Mouse (Mus musculus) gastrocnemius, postnatal 36 days (tissue): ENCODE data around the gene G6pc3. TPM values are rescaled to one million over a fixed set of nuclear protein-coding genes. Genes with fewer than 3 reads are reported as not detected.

ENCODE experiments used
- DNase-seq, 2 experiments: peaks; one replicate each; pipeline ENCODE4 v3.0.0; 2022
- intact Hi-C: fragments of 180-260 bp; cut with DNase I; formaldehyde crosslinking; loops from one replicate; pipeline ENCODE4 v1.15.1; 2025
- microRNA-seq, 2 experiments: library from miRNA; unstranded; fragments of <30 nt; microRNA quantifications; one replicate each; pipeline ENCODE4 v1.2.0; 2021
- total RNA-seq, 2 experiments: library from RNA; stranded (reverse); gene quantifications; 2 replicates each; pipeline ENCODE4 v1.2.3; 2021

G6pc3 gene
- total RNA-seq, 2 experiments from 2014 or later = 45.6 TPM

DNA sequence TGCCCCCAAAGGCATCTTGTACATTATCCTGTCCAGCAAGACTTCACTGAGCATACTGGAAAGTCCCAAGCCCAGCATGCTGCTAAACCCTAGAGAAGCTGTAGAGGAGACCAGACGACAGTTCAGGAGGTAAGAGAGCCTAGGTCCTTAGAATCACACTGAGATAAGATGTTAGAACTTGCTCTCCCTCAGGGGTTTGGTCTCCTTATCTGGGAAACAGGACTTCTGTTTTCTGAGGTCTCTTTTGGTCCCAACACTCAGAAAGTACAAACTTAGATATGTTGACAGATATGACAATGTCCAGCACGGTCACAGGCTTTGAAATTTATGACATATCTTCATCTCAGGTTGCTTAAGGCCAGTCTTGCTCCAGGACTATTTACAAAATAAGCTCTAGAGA lies 46.6 kb downstream of the G6pc3 start:
- intact Hi-C loops = no loop called here
- DNase-seq = no peak

DNA sequence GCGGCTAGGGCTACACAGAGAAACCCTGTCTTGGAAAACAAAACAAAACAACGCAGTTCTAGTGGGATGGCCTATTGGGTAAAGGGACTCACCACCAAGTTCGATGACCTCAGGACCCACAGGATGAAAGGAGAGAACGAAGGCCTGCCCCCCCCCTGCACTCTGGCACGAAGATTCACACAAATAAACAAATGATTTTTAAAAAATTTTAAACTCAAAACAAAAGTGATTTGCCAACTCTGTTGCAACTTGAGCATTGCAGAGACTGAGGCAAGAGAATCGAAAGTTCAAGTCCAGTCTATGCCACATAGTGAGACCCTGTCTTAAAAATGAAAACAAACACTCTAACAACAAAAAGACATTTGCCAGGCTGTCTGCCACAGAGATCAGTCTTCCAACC lies 51.2 kb downstream of the G6pc3 start:
- intact Hi-C loops = no loop called here

DNA sequence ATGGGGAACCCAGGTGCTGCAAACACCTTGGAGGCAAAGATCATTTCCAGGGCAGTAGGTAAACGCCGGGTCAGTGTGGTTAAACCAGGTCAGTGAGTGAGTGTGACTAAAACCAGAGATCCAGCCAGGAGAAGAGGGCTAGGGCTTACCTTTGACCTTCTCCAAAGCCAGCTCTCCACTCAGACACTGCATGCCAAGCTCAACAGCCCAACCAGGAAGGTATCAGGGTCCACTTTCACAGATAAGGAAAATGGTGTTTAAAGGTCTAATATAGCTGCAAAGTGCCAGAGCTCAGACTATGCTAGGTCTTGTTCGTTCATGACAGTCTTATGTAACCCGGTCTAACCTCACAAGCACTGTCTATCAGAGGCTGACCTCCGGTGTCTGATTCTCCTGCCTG lies 51.8 kb downstream of the G6pc3 start:
- DNase-seq = no peak
- intact Hi-C loops = no loop called here

More for the DNA sequence above, 51.2 kb downstream of the G6pc3 start:
- no peak for DNase-seq

DNA sequence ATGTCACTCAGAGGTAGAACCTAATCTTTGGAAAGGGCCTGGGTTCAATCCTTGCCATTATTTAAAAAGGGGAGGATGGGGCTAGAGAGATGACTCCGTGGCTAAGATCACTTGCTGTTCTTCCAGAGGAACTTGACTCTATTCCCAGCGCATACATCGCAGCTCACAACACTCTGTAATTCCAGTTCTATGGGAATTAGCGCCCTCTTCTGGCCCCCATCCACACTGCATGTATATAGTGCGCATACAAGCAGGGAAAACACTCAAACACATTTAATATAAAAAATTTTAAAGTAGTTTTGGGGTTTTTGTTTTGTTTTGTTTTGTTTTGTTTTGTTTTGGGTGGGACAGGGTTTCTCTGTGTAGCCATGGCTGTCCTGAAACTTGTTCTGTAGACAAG lies 52.5 kb downstream of the G6pc3 start:
- intact Hi-C loops = no loop called here
- DNase-seq = no peak

Small RNA genes lying within 50 kb of the gene (microRNA-seq; reads per million reads assigned to microRNA genes)
- gene Mir8101 = 0.74 to 1.1 reads per million in 2 experiments

Other genes starting within 250 kb of the G6pc3 start
- not detected for gene Sost, start 222.6 kb upstream of the G6pc3 start, total RNA-seq
- gene Cfap97d1, start 205.3 kb upstream of the G6pc3 start, total RNA-seq = not detected
- gene Dusp3, start 202.6 kb upstream of the G6pc3 start, total RNA-seq = 100 to 1,000 TPM; 126 to 167 TPM
- 10 to 100 TPM; 26.4 to 33.6 TPM for gene Mpp3, start 161.2 kb upstream of the G6pc3 start, total RNA-seq
- 10 to 100 TPM; 17.6 to 18.2 TPM for gene Cd300lg, start 148.1 kb upstream of the G6pc3 start, total RNA-seq
- 1 to 10 TPM in 1 of 2 experiments, under 1 TPM in 1; 0.91 to 1.8 TPM for gene Mpp2, start 101.1 kb upstream of the G6pc3 start, total RNA-seq
- not detected for gene Ppy, start 88.3 kb upstream of the G6pc3 start, total RNA-seq
- not detected for gene Pyy, start 81.8 kb upstream of the G6pc3 start, total RNA-seq
- gene Nags, start 44.1 kb upstream of the G6pc3 start, total RNA-seq = not detected
- gene Tmem101, start 33.2 kb upstream of the G6pc3 start, total RNA-seq = 10 to 100 TPM; 10.1 to 11.4 TPM
- gene Lsm12, start 4.3 kb upstream of the G6pc3 start, total RNA-seq = 10 to 100 TPM; 86.6 to 89.2 TPM
- 10 to 100 TPM; 62.2 to 78.7 TPM for gene Hdac5, start 40.5 kb downstream of the G6pc3 start, total RNA-seq
- gene BC030867, start 59.3 kb downstream of the G6pc3 start, total RNA-seq = not detected
- gene Asb16, start 79.1 kb downstream of the G6pc3 start, total RNA-seq = 10 to 100 TPM; 76.7 to 88.7 TPM
- 10 to 100 TPM; 12.7 to 13.5 TPM for gene Tmub2, start 95.3 kb downstream of the G6pc3 start, total RNA-seq
- 10 to 100 TPM; 11.4 to 11.9 TPM for gene Atxn7l3, start 107.0 kb downstream of the G6pc3 start, total RNA-seq
- 10 to 100 TPM; 29.1 to 37.7 TPM for gene Ubtf, start 130.1 kb downstream of the G6pc3 start, total RNA-seq
- under 1 TPM in 1 of 2 experiments, not detected in 1; 0.31 TPM for gene Slc4a1, start 176.6 kb downstream of the G6pc3 start, total RNA-seq
- not detected for gene Rundc3a, start 203.8 kb downstream of the G6pc3 start, total RNA-seq
- 10 to 100 TPM; 56.2 to 64.3 TPM for gene Slc25a39, start 218.3 kb downstream of the G6pc3 start, total RNA-seq
- gene Grn, start 240.7 kb downstream of the G6pc3 start, total RNA-seq = 10 to 100 TPM; 23.5 to 24.8 TPM